Mouse (Mus musculus) telencephalon, adult 2 months (tissue): ENCODE data around the gene Zbtb8a.
"Not testable (repeated sequence)": the region's sequence is repeated elsewhere in the genome, so short reads cannot be mapped to it uniquely, and the experiment has no call there.

Source experiments
- DNase-seq: peaks from one replicate; pipeline ENCODE4 v3.0.0-alpha.2; 2011; ENCODE audit warnings: low read depth, low spot score

The Zbtb8a gene

GRCm38 (mm10) chr4:129376961-129377545, 863 bp downstream of the Zbtb8a start:
- no peak for DNase-seq

- no peak for DNase-seq
Observed at GRCm38 (mm10) chr4:129375821-129376220, 2.1 kb downstream of the Zbtb8a start.

GRCm38 (mm10) chr4:129375000-129375399, 2.9 kb downstream of the Zbtb8a start:
- no peak for DNase-seq

- DNase-seq: no peak
Observed at GRCm38 (mm10) chr4:129374219-129374755, 3.6 kb downstream of the Zbtb8a start.

- DNase-seq: no peak
Observed at GRCm38 (mm10) chr4:129373202-129373976, 4.5 kb downstream of the Zbtb8a start.

GRCm38 (mm10) chr4:129371391-129371790, 6.5 kb downstream of the Zbtb8a start:
- no peak for DNase-seq

GRCm38 (mm10) chr4:129365224-129365623, 12.7 kb downstream of the Zbtb8a start:
- no peak for DNase-seq

- DNase-seq: no peak
Observed at GRCm38 (mm10) chr4:129364379-129364778, 13.5 kb downstream of the Zbtb8a start.

GRCm38 (mm10) chr4:129363463-129363862, 14.5 kb downstream of the Zbtb8a start:
- DNase-seq: no peak

GRCm38 (mm10) chr4:129362771-129363170, 15.1 kb downstream of the Zbtb8a start:
- no peak for DNase-seq

- DNase-seq: not testable (repeated sequence)
Observed at GRCm38 (mm10) chr4:129362238-129362637, 15.7 kb downstream of the Zbtb8a start.

- DNase-seq: no peak
Observed at GRCm38 (mm10) chr4:129357613-129358163, 20.2 kb downstream of the Zbtb8a start.

- no peak for DNase-seq
Observed at GRCm38 (mm10) chr4:129354236-129354635, 23.7 kb downstream of the Zbtb8a start.

GRCm38 (mm10) chr4:129353176-129353575, 24.7 kb downstream of the Zbtb8a start:
- DNase-seq: no peak

GRCm38 (mm10) chr4:129351111-129351510, 26.8 kb downstream of the Zbtb8a start:
- DNase-seq: peak; percentile 92

GRCm38 (mm10) chr4:129350644-129351043, 27.3 kb downstream of the Zbtb8a start:
- peak; percentile 64 for DNase-seq

GRCm38 (mm10) chr4:129346481-129347154, 31.3 kb downstream of the Zbtb8a start:
- DNase-seq: no peak

GRCm38 (mm10) chr4:129342705-129343104, 35.2 kb downstream of the Zbtb8a start:
- DNase-seq: no peak

GRCm38 (mm10) chr4:129341888-129342287, 36.0 kb downstream of the Zbtb8a start:
- DNase-seq: no peak

- DNase-seq: no peak
Observed at GRCm38 (mm10) chr4:129339743-129340142, 38.2 kb downstream of the Zbtb8a start.

GRCm38 (mm10) chr4:129336291-129336690, 41.6 kb downstream of the Zbtb8a start:
- no peak for DNase-seq
